Mouse (Mus musculus): ENCODE results near the gene Gse1.

The Gse1 gene

GRCm38 (mm10) chr8:120396756-120397155, 168.5 kb downstream of the Gse1 start:
- DNase-seq (ENCODE audit: extremely low read depth, insufficient read length, low spot score) = no peak

GRCm38 (mm10) chr8:120397444-120398411, 169.5 kb downstream of the Gse1 start:
- DNase-seq (ENCODE audit: extremely low read depth, insufficient read length, low spot score) = no peak

GRCm38 (mm10) chr8:120399212-120399934, 171.1 kb downstream of the Gse1 start:
- no peak for DNase-seq (ENCODE audit: extremely low read depth, insufficient read length, low spot score)

- DNase-seq (ENCODE audit: extremely low read depth, insufficient read length, low spot score) = no peak
These were observed 173.0 kb downstream of the Gse1 start for GRCm38 (mm10) chr8:120401216-120401615.

- no peak for DNase-seq (ENCODE audit: extremely low read depth, insufficient read length, low spot score)
These were observed 173.5 kb downstream of the Gse1 start for GRCm38 (mm10) chr8:120401712-120402111.

GRCm38 (mm10) chr8:120403606-120404269, 175.5 kb downstream of the Gse1 start:
- DNase-seq (ENCODE audit: extremely low read depth, insufficient read length, low spot score) = no peak

GRCm38 (mm10) chr8:120404609-120405036, 176.4 kb downstream of the Gse1 start:
- DNase-seq (ENCODE audit: extremely low read depth, insufficient read length, low spot score) = no peak

- DNase-seq (ENCODE audit: extremely low read depth, insufficient read length, low spot score) = no peak
These were observed 177.9 kb downstream of the Gse1 start for GRCm38 (mm10) chr8:120406008-120406632.

GRCm38 (mm10) chr8:120407701-120408240, 179.5 kb downstream of the Gse1 start:
- DNase-seq (ENCODE audit: extremely low read depth, insufficient read length, low spot score) = no peak

GRCm38 (mm10) chr8:120408241-120409215, 180.3 kb downstream of the Gse1 start:
- no peak for DNase-seq (ENCODE audit: extremely low read depth, insufficient read length, low spot score)

GRCm38 (mm10) chr8:120409371-120410013, 181.2 kb downstream of the Gse1 start:
- no peak for DNase-seq (ENCODE audit: extremely low read depth, insufficient read length, low spot score)

- DNase-seq (ENCODE audit: extremely low read depth, insufficient read length, low spot score) = no peak
These were observed 182.8 kb downstream of the Gse1 start for GRCm38 (mm10) chr8:120411059-120411458.

GRCm38 (mm10) chr8:120411862-120412261, 183.6 kb downstream of the Gse1 start:
- DNase-seq (ENCODE audit: extremely low read depth, insufficient read length, low spot score) = no peak

GRCm38 (mm10) chr8:120412357-120412756, 184.1 kb downstream of the Gse1 start:
- DNase-seq (ENCODE audit: extremely low read depth, insufficient read length, low spot score) = no peak

GRCm38 (mm10) chr8:120412911-120413625, 184.8 kb downstream of the Gse1 start:
- DNase-seq (ENCODE audit: extremely low read depth, insufficient read length, low spot score) = no peak

- no peak for DNase-seq (ENCODE audit: extremely low read depth, insufficient read length, low spot score)
These were observed 185.4 kb downstream of the Gse1 start for GRCm38 (mm10) chr8:120413626-120413988.

- no peak for DNase-seq (ENCODE audit: extremely low read depth, insufficient read length, low spot score)
These were observed 186.0 kb downstream of the Gse1 start for GRCm38 (mm10) chr8:120414216-120414615.

- no peak for DNase-seq (ENCODE audit: extremely low read depth, insufficient read length, low spot score)
These were observed 187.2 kb downstream of the Gse1 start for GRCm38 (mm10) chr8:120415474-120415873.

All from 3134 (cell line).